Mouse (Mus musculus) spleen, postnatal 0 days (tissue): ENCODE measurements around the gene Gnb3. TPM values are rescaled to one million over a fixed set of nuclear protein-coding genes. Genes with fewer than 3 reads are reported as not detected.

Source experiments
- polyA plus RNA-seq: library from polyadenylated mRNA; unstranded; fragments of >200 nt; fragmentation: Nextera tagmentation; extraction: Ambion mirVana; gene quantifications from 2 replicates; pipeline ENCODE4 v1.2.1, GENCODE M21; 2015

Gnb3 gene
- 0.58 and 0.59 TPM in 2 replicates for polyA plus RNA-seq

GRCm38 (mm10) chr6:124840241-124841167 lies at the start of gene Gnb3:
TSS of gene Gnb3 (minus strand) at chr6:124840275.

GRCm38 (mm10) chr6:124887986-124888385 lies 47.9 kb upstream of the Gnb3 start, which contains the start of gene Cd4:
TSS of gene Cd4 (minus strand) at chr6:124888221.

GRCm38 (mm10) chr6:124863658-124864298 lies 23.7 kb upstream of the Gnb3 start, which contains the start of gene Gpr162:
TSS of gene Gpr162 (minus strand) at chr6:124863983.

GRCm38 (mm10) chr6:124856916-124857839 lies 17.1 kb upstream of the Gnb3 start, which contains the start of gene P3h3:
TSS of gene P3h3 (minus strand) at chr6:124857752.

GRCm38 (mm10) chr6:124828868-124829798 lies 10.9 kb downstream of the Gnb3 start, which contains the start of the genes Usp5 and Cdca3:
TSS of gene Usp5 (minus strand) at chr6:124829484.
TSS of gene Cdca3 (plus strand) at chr6:124829547.

GRCm38 (mm10) chr6:124813933-124814332 lies 26.1 kb downstream of the Gnb3 start, which contains the start of gene Tpi1:
TSS of gene Tpi1 (minus strand) at chr6:124814296.

GRCm38 (mm10) chr6:124808358-124809012 lies 31.6 kb downstream of the Gnb3 start, which contains the start of gene Spsb2:
TSS of gene Spsb2 (plus strand) at chr6:124808661.

Other genes starting within 250 kb of the Gnb3 start
- gene C1s2, start 204.2 kb downstream of the Gnb3 start, polyA plus RNA-seq, result 0.05 TPM in 1 of 2 replicates, not detected in the other
- 47.7 and 54.4 TPM in 2 replicates for gene Lpcat3, start 177.2 kb downstream of the Gnb3 start, polyA plus RNA-seq
- 167 and 173 TPM in 2 replicates for gene Emg1, start 128.1 kb downstream of the Gnb3 start, polyA plus RNA-seq
- gene Phb2, start 127.9 kb downstream of the Gnb3 start, polyA plus RNA-seq, result 266 and 287 TPM in 2 replicates
- gene Ptpn6, start 101.6 kb downstream of the Gnb3 start, polyA plus RNA-seq, result 71.3 and 92.3 TPM in 2 replicates
- 145 and 183 TPM in 2 replicates for gene Grcc10, start 98.9 kb downstream of the Gnb3 start, polyA plus RNA-seq
- gene Gm45234, start 84.3 kb downstream of the Gnb3 start, polyA plus RNA-seq, result not detected in 2 replicates
- gene Atn1, start 83.8 kb downstream of the Gnb3 start, polyA plus RNA-seq, result 3.3 and 5.1 TPM in 2 replicates
- 1.1 and 1.7 TPM in 2 replicates for gene Eno2, start 70.6 kb downstream of the Gnb3 start, polyA plus RNA-seq
- not detected in 2 replicates for gene Lrrc23, start 60.5 kb downstream of the Gnb3 start, polyA plus RNA-seq
- 10.9 and 12.5 TPM in 2 replicates for gene Spsb2, start 31.6 kb downstream of the Gnb3 start, polyA plus RNA-seq
- 232 and 238 TPM in 2 replicates for gene Tpi1, start 26.0 kb downstream of the Gnb3 start, polyA plus RNA-seq
- 55.3 and 56.8 TPM in 2 replicates for gene Usp5, start 10.8 kb downstream of the Gnb3 start, polyA plus RNA-seq
- 223 and 253 TPM in 2 replicates for gene Cdca3, start 10.7 kb downstream of the Gnb3 start, polyA plus RNA-seq
- 3.7 and 6.6 TPM in 2 replicates for gene P3h3, start 17.5 kb upstream of the Gnb3 start, polyA plus RNA-seq
- 0.16 and 0.99 TPM in 2 replicates for gene Gpr162, start 23.7 kb upstream of the Gnb3 start, polyA plus RNA-seq
- gene Cd4, start 47.9 kb upstream of the Gnb3 start, polyA plus RNA-seq, result 0.23 and 0.62 TPM in 2 replicates
- gene Lag3, start 71.4 kb upstream of the Gnb3 start, polyA plus RNA-seq, result 1.6 and 2.9 TPM in 2 replicates
- gene Ptms, start 79.8 kb upstream of the Gnb3 start, polyA plus RNA-seq, result 66.4 and 88.8 TPM in 2 replicates
- gene Mlf2, start 91.1 kb upstream of the Gnb3 start, polyA plus RNA-seq, result 110 and 118 TPM in 2 replicates
- gene Cops7a, start 125.3 kb upstream of the Gnb3 start, polyA plus RNA-seq, result 55.1 and 59.7 TPM in 2 replicates
- gene Pianp, start 156.4 kb upstream of the Gnb3 start, polyA plus RNA-seq, result 0.41 and 0.47 TPM in 2 replicates
- 5.5 and 7.0 TPM in 2 replicates for gene Zfp384, start 168.9 kb upstream of the Gnb3 start, polyA plus RNA-seq
- 43.3 and 47.7 TPM in 2 replicates for gene Ing4, start 199.5 kb upstream of the Gnb3 start, polyA plus RNA-seq
- gene Acrbp, start 209.4 kb upstream of the Gnb3 start, polyA plus RNA-seq, result 5.1 and 7.5 TPM in 2 replicates
- 1.4 and 1.8 TPM in 2 replicates for gene Lpar5, start 227.6 kb upstream of the Gnb3 start, polyA plus RNA-seq